Mouse (Mus musculus): ENCODE results near the gene Ccdc88b.

The Ccdc88b gene

GRCm38 (mm10) chr19:6825384-6825783, 32.6 kb downstream of the Ccdc88b start:
- DNase-seq: no peak

DNA sequence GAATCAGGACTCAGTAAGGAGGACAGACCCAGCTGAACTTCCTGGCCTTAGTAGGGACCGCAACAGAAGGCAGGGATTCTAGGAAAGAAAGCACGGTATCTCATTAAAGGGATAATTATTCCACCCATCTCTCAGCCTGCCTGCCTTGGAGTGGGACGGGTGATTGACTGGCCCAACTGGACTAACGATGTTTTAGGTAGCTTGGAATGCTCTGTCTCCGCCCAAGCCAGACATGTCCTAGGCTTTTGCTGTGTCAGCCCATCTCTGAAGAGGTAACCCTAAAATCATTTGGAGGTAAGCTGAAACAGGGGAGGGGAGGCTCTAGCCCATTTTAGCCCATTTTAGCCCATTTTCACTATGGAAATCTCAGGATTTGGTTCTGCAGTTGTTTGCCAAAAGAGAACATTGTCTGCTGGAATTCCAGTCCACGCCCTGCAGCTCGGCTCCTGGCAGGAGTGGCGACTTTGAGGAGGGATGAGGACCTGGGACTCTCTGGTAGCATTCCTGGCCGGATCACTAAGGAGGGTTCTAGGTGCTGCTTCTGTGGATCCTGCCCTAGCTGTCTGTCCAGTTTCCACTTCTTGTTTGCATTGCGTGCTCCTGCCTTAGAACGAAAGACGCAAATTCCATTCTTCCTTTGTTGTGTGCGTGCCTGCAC, 37.3 kb downstream of the Ccdc88b start:
- no peak for DNase-seq

- DNase-seq: no peak
These were observed 38.7 kb downstream of the Ccdc88b start for GRCm38 (mm10) chr19:6819143-6819827.

DNA sequence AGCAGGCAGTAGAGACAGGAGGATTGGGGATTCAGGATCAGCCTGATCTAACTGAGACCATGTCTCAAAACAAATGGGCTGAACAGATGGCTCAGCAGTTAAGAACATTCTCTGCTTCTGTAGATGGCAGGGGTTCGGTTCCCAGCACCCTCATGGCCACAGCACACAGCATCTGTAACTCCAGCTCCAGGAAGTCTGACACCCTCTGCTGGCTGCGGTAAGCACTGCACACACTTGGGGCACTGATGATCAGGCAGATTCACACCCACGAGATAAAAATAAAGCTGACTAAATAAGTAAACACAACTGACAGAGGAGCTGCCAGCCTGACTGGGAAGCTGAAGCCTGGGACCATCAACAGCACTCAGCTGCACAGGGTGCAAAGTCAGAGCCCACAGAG, 43.1 kb downstream of the Ccdc88b start:
- DNase-seq: no peak

DNA sequence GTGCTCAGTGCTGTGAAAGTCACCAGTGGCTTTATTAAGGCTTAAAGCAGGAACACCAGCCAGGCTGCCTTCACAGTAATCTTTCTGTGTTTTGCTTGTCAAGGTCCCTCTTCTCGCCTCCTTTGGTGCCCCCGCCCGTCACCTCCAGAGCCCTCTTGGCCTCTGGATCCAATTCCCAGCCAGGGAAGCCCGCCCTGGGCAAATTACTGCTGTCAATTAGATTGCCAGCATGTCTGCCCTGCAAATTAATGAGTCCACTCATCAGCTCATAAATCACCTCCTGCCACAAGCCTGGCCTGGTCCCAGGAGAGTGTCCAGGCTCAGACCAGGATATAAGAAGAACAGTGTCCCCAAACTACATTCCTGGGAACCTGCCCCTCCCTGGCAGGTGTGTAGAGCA, 43.6 kb downstream of the Ccdc88b start:
- DNase-seq: no peak

All from cerebellum, adult 11 months (tissue).